Mouse (Mus musculus) megakaryocyte, embryonic 14.5 days (primary cell): ENCODE results near the gene Skida1.

ENCODE experiments used
- FLI1 ChIP-seq: IDR thresholded peaks from 2 replicates; pipeline ENCODE4 v1.6.1; 2012; ENCODE audit warnings: low read length, inconsistent platforms, mixed read lengths
- GATA1 ChIP-seq: IDR thresholded peaks from 3 replicates; pipeline ENCODE4 v1.6.1; 2012; ENCODE audit warnings: mixed read lengths, low read length, inconsistent platforms, borderline replicate concordance

- no peak for TF ChIP-seq GATA1
- no peak for TF ChIP-seq FLI1
These were observed 26.0 kb downstream of the Skida1 start for GRCm38 (mm10) chr2:18022886-18023285.
